Mouse (Mus musculus) left cerebral cortex, adult 18-20 months (tissue): ENCODE measurements around the gene Igfbp4. TPM values are rescaled to one million over a fixed set of nuclear protein-coding genes. Genes with fewer than 3 reads are reported as not detected.

Experiments used
- total RNA-seq, 2 experiments: library from RNA; stranded (reverse); gene quantifications; 2 replicates each; pipeline ENCODE4 v1.2.3; 2021

The Igfbp4 gene
- total RNA-seq, 2 experiments from 2014 or later: 64.2 to 73.2 TPM

Other genes starting within 250 kb of the Igfbp4 start
- gene Msl1, start 245.7 kb upstream of the Igfbp4 start, total RNA-seq: 100 to 1,000 TPM; 182 to 185 TPM
- 10 to 100 TPM; 53.0 to 57.3 TPM for gene Casc3, start 236.3 kb upstream of the Igfbp4 start, total RNA-seq
- 100 to 1,000 TPM; 133 to 139 TPM for gene Rapgefl1, start 204.5 kb upstream of the Igfbp4 start, total RNA-seq
- 10 to 100 TPM; 73.3 to 75.5 TPM for gene Wipf2, start 177.6 kb upstream of the Igfbp4 start, total RNA-seq
- gene Cdc6, start 133.4 kb upstream of the Igfbp4 start, total RNA-seq: under 1 TPM; 0.33 to 0.45 TPM
- gene Rara, start 113.4 kb upstream of the Igfbp4 start, total RNA-seq: 10 to 100 TPM; 14.4 to 14.9 TPM
- 1 to 10 TPM; 1.8 to 2.0 TPM for gene Gjd3, start 58.2 kb upstream of the Igfbp4 start, total RNA-seq
- under 1 TPM; 0.40 to 0.67 TPM for gene Top2a, start 17.1 kb upstream of the Igfbp4 start, total RNA-seq
- under 1 TPM; 0.14 to 0.16 TPM for gene Tns4, start 48.1 kb downstream of the Igfbp4 start, total RNA-seq
- under 1 TPM in 1 of 2 experiments, not detected in 1; 0.49 TPM for gene Ccr7, start 113.8 kb downstream of the Igfbp4 start, total RNA-seq
- 10 to 100 TPM; 53.4 to 53.7 TPM for gene Smarce1, start 189.8 kb downstream of the Igfbp4 start, total RNA-seq
- gene Krt222, start 202.8 kb downstream of the Igfbp4 start, total RNA-seq: 10 to 100 TPM; 28.3 to 32.0 TPM
- not detected for gene Krt24, start 244.0 kb downstream of the Igfbp4 start, total RNA-seq